In the genomic region with DNA sequence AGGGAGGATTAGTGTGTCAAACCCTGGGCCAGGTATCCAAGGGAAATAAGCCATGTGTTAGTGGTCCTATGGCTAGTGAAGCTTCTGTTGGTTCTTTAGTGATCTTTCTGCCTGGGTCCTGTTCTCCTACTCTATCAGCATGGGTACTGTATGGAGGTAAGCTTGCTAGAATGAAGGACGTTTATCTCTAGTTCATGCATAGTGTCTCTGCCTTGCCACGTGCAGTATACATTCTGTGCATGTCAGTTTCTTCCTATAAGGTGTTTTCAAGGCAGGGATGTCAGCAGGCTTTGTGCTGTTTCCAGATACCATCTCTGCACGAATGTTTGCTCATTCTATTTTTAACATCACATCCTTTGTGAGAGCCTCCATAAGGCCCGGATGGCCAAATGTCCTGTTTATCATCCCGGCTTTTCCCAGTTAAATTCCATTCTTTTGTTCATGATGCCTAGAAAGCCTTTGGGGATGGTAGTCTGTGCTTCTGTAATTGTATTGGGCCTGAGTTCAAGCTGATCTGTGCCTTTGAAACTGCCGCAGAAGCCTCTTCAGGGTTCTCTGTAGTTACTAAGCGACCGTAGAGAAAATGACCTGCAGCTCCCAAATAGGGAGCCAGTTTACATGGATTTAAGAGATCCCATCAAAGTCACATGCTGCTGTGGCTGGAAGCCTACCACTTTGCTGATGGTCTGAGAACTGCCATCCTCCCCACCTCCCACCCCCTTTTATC, we compare ENCODE assay signal across 13 mouse cellular contexts.
DNase-seq lines count a peak whose midpoint lies in the region; ATAC-seq and TF ChIP-seq lines count a peak whose summit lies in the region.
"Had no signal": no experiment of that assay in that cellular context is flagged by ENCODE, and none has a peak within 500 bp of the region (broad histone marks: within the 10 kb centered on the region; RNA-seq: fewer than 3 reads in every experiment).

No protein-coding gene starts in this region.

- DNase-seq in heart, adult 9 months (ENCODE audit: low spot score in 2 of 2): no peak
- DNase-seq in brain, embryonic 14.5 days (ENCODE audit: low read depth): peak; percentile 74
- no peak for DNase-seq in hindbrain, embryonic 10.5 days (ENCODE audit: low spot score)
- no peak for DNase-seq in spleen, postnatal 10 days (ENCODE audit: low spot score in 2 of 2)
- DNase-seq in ovary, postnatal 14 days (ENCODE audit: low spot score): no peak
- DNase-seq: heart, adult 18-20 months; kidney, postnatal 25 days; lung, postnatal 36 days; spleen, adult 18-20 months had no signal

- H3K4me1 ChIP-seq in heart, embryonic 13.5 days: peaks cover 34% of the 10 kb centered on the region
- H3K4me1 ChIP-seq in hindbrain, embryonic 10.5 days (replicated peaks): peaks cover 33% of the 10 kb centered on the region
- peaks cover 33% of the 10 kb centered on the region for H3K4me1 ChIP-seq in midbrain, embryonic 13.5 days (replicated peaks)
- H3K4me1 ChIP-seq: intestine, embryonic 15.5 days had no signal

- H3K27ac ChIP-seq in heart, embryonic 13.5 days (replicated peaks): 0 out of 2 replicates have a peak overlapping the region, but pooled peaks have one; percentile 36
- peak overlapping the region; percentile 56; the same call in 1 of the 2 replicates for H3K27ac ChIP-seq in hindbrain, embryonic 10.5 days
- H3K27ac ChIP-seq in midbrain, embryonic 13.5 days: peak overlapping the region; percentile 62
- H3K27ac ChIP-seq: intestine, embryonic 15.5 days had no signal

- H3K36me3 ChIP-seq in heart, embryonic 13.5 days: no peaks in the 10 kb centered on the region
- no peaks in the 10 kb centered on the region for H3K36me3 ChIP-seq in hindbrain, embryonic 10.5 days
- H3K36me3 ChIP-seq in midbrain, embryonic 13.5 days: no peaks in the 10 kb centered on the region
- H3K36me3 ChIP-seq: intestine, embryonic 15.5 days had no signal

- no peak for TF ChIP-seq CTCF in brain, embryonic 14.5 days (IDR thresholded peaks at IDR 0.05; ENCODE audit: borderline replicate concordance, extremely low read depth, insufficient read depth, insufficient read length)

- H3K4me2 ChIP-seq in heart, embryonic 13.5 days: no peak overlapping the region
- no peak overlapping the region for H3K4me2 ChIP-seq in midbrain, embryonic 13.5 days (replicated peaks)
- H3K4me2 ChIP-seq: intestine, embryonic 15.5 days had no signal

- TF ChIP-seq POLR2A in brain, embryonic 14.5 days (IDR thresholded peaks at IDR 0.05; ENCODE audit: borderline replicate concordance, extremely low read depth, insufficient read depth, insufficient read length, poor library complexity, severe bottlenecking): no peak

- H3K27me3 ChIP-seq in heart, embryonic 13.5 days (replicated peaks): no peaks in the 10 kb centered on the region
- no peaks in the 10 kb centered on the region for H3K27me3 ChIP-seq in hindbrain, embryonic 10.5 days (ENCODE audit: insufficient read depth, poor library complexity, severe bottlenecking)
- H3K27me3 ChIP-seq in midbrain, embryonic 13.5 days: no peaks in the 10 kb centered on the region
- H3K27me3 ChIP-seq: intestine, embryonic 15.5 days had no signal

- H3K9ac ChIP-seq in heart, embryonic 13.5 days: no peak overlapping the region
- no peak overlapping the region for H3K9ac ChIP-seq in midbrain, embryonic 13.5 days (replicated peaks)
- H3K9ac ChIP-seq: intestine, embryonic 15.5 days had no signal

- no peak overlapping the region for H3K4me3 ChIP-seq in heart, embryonic 13.5 days
- H3K4me3 ChIP-seq in hindbrain, embryonic 10.5 days: no peak overlapping the region
- no peak overlapping the region for H3K4me3 ChIP-seq in midbrain, embryonic 13.5 days (replicated peaks)
- H3K4me3 ChIP-seq: intestine, embryonic 15.5 days had no signal

- H3K9me3 ChIP-seq in heart, embryonic 13.5 days: no peaks in the 10 kb centered on the region
- no peaks in the 10 kb centered on the region for H3K9me3 ChIP-seq in hindbrain, embryonic 10.5 days
- H3K9me3 ChIP-seq in midbrain, embryonic 13.5 days: no peaks in the 10 kb centered on the region
- H3K9me3 ChIP-seq: intestine, embryonic 15.5 days had no signal

- ATAC-seq in heart, embryonic 13.5 days (ENCODE audit: extremely low read depth, insufficient number of reproducible peaks, low FRiP score, low TSS enrichment): no peak
- ATAC-seq in midbrain, embryonic 13.5 days: peak; percentile 71
- ATAC-seq in frontal cortex, adult (ENCODE audit: low TSS enrichment): no peak; the same call in 1 of the 2 replicates
- ATAC-seq: intestine, embryonic 15.5 days had no signal

- 32% methylated on average over 8 of the region's 8 CpGs for WGBS in heart, embryonic 13.5 days
- 66% methylated on average over 8 of the region's 8 CpGs for WGBS in hindbrain, embryonic 10.5 days
- WGBS in midbrain, embryonic 13.5 days: 24% methylated on average over 8 of the region's 8 CpGs
